Mouse (Mus musculus): ENCODE results near the gene Dcaf7. TPM values are rescaled to one million over a fixed set of nuclear protein-coding genes. Genes with fewer than 3 reads are reported as not detected.

The Dcaf7 gene
- polyA plus RNA-seq (2015; fragmentation: Nextera tagmentation; extraction: Ambion mirVana) = 35.9 and 36.0 TPM in 2 replicates

GRCm38 (mm10) chr11:106036548-106037417 is at the start of gene Dcaf7:
TSS of gene Dcaf7 (plus strand) at chr11:106036872.

GRCm38 (mm10) chr11:105994375-105994774 is 42.3 kb upstream of the Dcaf7 start, which contains the start of gene Ace3:
TSS of gene Ace3 (plus strand) at chr11:105994675.

GRCm38 (mm10) chr11:106007821-106008220 is 28.9 kb upstream of the Dcaf7 start, which contains the start of gene Kcnh6:
TSS of gene Kcnh6 (plus strand) at chr11:106008124.

GRCm38 (mm10) chr11:106065923-106066571 is 29.4 kb downstream of the Dcaf7 start, which contains the start of gene Taco1:
TSS of gene Taco1 (plus strand) at chr11:106066061.

GRCm38 (mm10) chr11:106083708-106084701 is 47.3 kb downstream of the Dcaf7 start, which contains the start of gene Map3k3:
TSS of gene Map3k3 (plus strand) at chr11:106084613.

Other genes with a start within 250 kb of the Dcaf7 start
- gene Cyb561, start 83.5 kb upstream of the Dcaf7 start, polyA plus RNA-seq (2015; fragmentation: Nextera tagmentation; extraction: Ambion mirVana) = 5.0 and 5.7 TPM in 2 replicates
- gene Ace, start 68.9 kb upstream of the Dcaf7 start, polyA plus RNA-seq (2015; fragmentation: Nextera tagmentation; extraction: Ambion mirVana) = 1.0 and 1.3 TPM in 2 replicates
- not detected in 2 replicates for gene Ace3, start 42.2 kb upstream of the Dcaf7 start, polyA plus RNA-seq (2015; fragmentation: Nextera tagmentation; extraction: Ambion mirVana)
- 0.11 and 0.15 TPM in 2 replicates for gene Kcnh6, start 28.7 kb upstream of the Dcaf7 start, polyA plus RNA-seq (2015; fragmentation: Nextera tagmentation; extraction: Ambion mirVana)
- gene Taco1, start 29.2 kb downstream of the Dcaf7 start, polyA plus RNA-seq (2015; fragmentation: Nextera tagmentation; extraction: Ambion mirVana) = 6.4 and 7.5 TPM in 2 replicates
- 11.3 and 14.6 TPM in 2 replicates for gene Map3k3, start 47.7 kb downstream of the Dcaf7 start, polyA plus RNA-seq (2015; fragmentation: Nextera tagmentation; extraction: Ambion mirVana)
- not detected in 2 replicates for gene Gm10840, start 124.0 kb downstream of the Dcaf7 start, polyA plus RNA-seq (2015; fragmentation: Nextera tagmentation; extraction: Ambion mirVana)
- gene Limd2, start 124.0 kb downstream of the Dcaf7 start, polyA plus RNA-seq (2015; fragmentation: Nextera tagmentation; extraction: Ambion mirVana) = 126 and 170 TPM in 2 replicates
- 11.9 and 12.1 TPM in 2 replicates for gene Strada, start 165.3 kb downstream of the Dcaf7 start, polyA plus RNA-seq (2015; fragmentation: Nextera tagmentation; extraction: Ambion mirVana)
- gene Ccdc47, start 179.5 kb downstream of the Dcaf7 start, polyA plus RNA-seq (2015; fragmentation: Nextera tagmentation; extraction: Ambion mirVana) = 31.4 and 35.1 TPM in 2 replicates
- gene Ddx42, start 180.1 kb downstream of the Dcaf7 start, polyA plus RNA-seq (2015; fragmentation: Nextera tagmentation; extraction: Ambion mirVana) = 30.3 and 33.3 TPM in 2 replicates
- gene Ftsj3, start 219.2 kb downstream of the Dcaf7 start, polyA plus RNA-seq (2015; fragmentation: Nextera tagmentation; extraction: Ambion mirVana) = 40.4 and 41.2 TPM in 2 replicates
- gene Psmc5, start 219.3 kb downstream of the Dcaf7 start, polyA plus RNA-seq (2015; fragmentation: Nextera tagmentation; extraction: Ambion mirVana) = 138 and 153 TPM in 2 replicates
- gene Smarcd2, start 236.1 kb downstream of the Dcaf7 start, polyA plus RNA-seq (2015; fragmentation: Nextera tagmentation; extraction: Ambion mirVana) = 35.5 and 38.8 TPM in 2 replicates
- 0.12 and 0.13 TPM in 2 replicates for gene Tcam1, start 239.8 kb downstream of the Dcaf7 start, polyA plus RNA-seq (2015; fragmentation: Nextera tagmentation; extraction: Ambion mirVana)

Data from spleen, postnatal 0 days (tissue).